Mouse (Mus musculus) intestine, embryonic 16.5 days (tissue): ENCODE results near the gene S100pbp. TPM values are rescaled to one million over a fixed set of nuclear protein-coding genes. Genes with fewer than 3 reads are reported as not detected.

ENCODE experiments used
- ATAC-seq: fragments of 200-750 bp; cut with Nextera tagmentation; 2 replicates; pipeline ENCODE4 v1.8.0; 2017; ENCODE audit warnings: moderate TSS enrichment, moderate library complexity
- H3K27ac ChIP-seq: fragments of 300-500 bp; sonication (generic); 2 replicates; pipeline ENCODE4 v1.5.1; 2014; ENCODE audit warnings: mild to moderate bottlenecking, low read length
- H3K27me3 ChIP-seq: fragments of 300-500 bp; sonication (generic); replicated peaks from 2 replicates; pipeline ENCODE4 v1.6.1; 2014; ENCODE audit warnings: low read length, control low read depth, mixed read lengths; ENCODE audit not compliant: control insufficient read depth, insufficient read depth
- H3K36me3 ChIP-seq: fragments of 300-500 bp; sonication (generic); 2 replicates; pipeline ENCODE4 v1.6.1; 2014; ENCODE audit warnings: low read length, control low read depth; ENCODE audit not compliant: control insufficient read depth, insufficient read depth
- H3K4me1 ChIP-seq: fragments of 300-500 bp; sonication (generic); 2 replicates; pipeline ENCODE4 v1.6.1; 2014; ENCODE audit warnings: low read length, control low read depth, mixed read lengths; ENCODE audit not compliant: control insufficient read depth, insufficient read depth
- H3K4me2 ChIP-seq: fragments of 300-500 bp; sonication (generic); 2 replicates; pipeline ENCODE4 v1.6.1; 2014; ENCODE audit warnings: low read depth, low read length, control low read depth
- H3K4me3 ChIP-seq: fragments of 300-500 bp; sonication (generic); 2 replicates; pipeline ENCODE4 v1.5.1; 2014; ENCODE audit warnings: mild to moderate bottlenecking, low read length
- H3K9ac ChIP-seq: fragments of 300-500 bp; sonication (generic); 2 replicates; pipeline ENCODE4 v1.6.1; 2014; ENCODE audit warnings: low read depth, low read length
- H3K9me3 ChIP-seq: fragments of 300-500 bp; sonication (generic); 2 replicates; pipeline ENCODE4 v1.6.1; 2016; ENCODE audit warnings: low read length, control low read depth; ENCODE audit not compliant: control insufficient read depth
- WGBS: fragments of 180-500 bp; shearing (Covaris S2); extraction: QIAGEN DNeasy Blood & Tissue Kit; methylation state at CpG from one replicate; pipeline ENCODE4 v1.1.7; 2014; 5-methylcytosine and 5-hydroxymethylcytosine counted together
- polyA plus RNA-seq: library from polyadenylated mRNA; unstranded; fragments of >200 nt; fragmentation: Nextera tagmentation; extraction: Ambion mirVana; gene quantifications from 2 replicates; pipeline ENCODE4 v1.2.1, GENCODE M21; 2015

The S100pbp gene
- polyA plus RNA-seq, 1 experiment from 2014 or later, result 10.3 TPM

DNA sequence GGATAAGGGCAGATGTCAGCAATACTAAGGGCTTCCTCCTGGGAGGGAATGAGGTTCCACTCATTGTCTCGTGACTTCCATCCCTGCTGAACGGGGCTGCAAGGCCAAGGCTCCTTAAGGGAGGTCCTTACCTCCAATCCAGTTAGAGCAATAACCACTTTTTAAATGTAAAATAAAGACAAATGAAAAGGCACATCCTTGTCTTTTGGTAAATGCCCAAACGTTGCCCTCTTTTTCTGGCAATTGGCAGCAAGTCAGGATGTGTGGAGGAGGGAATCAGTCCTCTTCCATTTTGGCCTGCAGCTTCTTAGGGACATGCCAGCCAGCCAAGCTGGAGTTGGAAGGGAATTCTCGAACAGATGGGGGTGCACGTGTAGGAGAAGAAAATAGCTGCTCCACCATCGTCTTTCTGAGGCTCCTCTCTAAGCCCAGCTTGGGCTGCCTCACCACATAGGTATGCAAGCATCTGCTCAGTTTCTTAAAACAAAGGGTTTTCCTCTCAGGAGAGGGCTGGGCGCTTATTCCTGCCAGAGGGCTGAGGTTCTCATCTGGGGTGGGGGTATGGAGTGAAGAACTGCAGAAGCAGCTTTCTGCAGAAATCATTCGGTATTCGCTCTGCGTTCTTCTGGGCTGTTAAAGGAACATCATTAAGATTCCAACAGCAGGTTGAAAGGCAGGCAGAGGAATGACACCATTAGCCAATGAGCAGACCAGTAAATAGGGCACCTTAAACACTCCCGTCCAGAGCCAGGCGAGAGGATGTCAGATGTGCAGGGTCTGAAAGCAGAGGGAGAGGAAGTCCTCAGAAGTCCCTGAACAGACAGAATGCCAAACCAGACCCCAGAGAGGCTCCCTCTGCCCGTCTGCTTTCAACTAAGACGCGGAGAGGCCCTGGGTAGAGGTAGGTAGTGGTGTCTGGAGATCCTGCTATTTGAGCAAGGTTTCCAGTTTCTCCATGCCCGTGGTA is 44.8 kb downstream of the S100pbp start:
- H3K4me3 ChIP-seq, result no peak overlapping the region
- no peak overlapping the region for H3K4me2 ChIP-seq
- no peaks in the 10 kb centered on the region for H3K9me3 ChIP-seq
- peak; percentile 49; the same call in 1 of the 2 replicates for ATAC-seq
- H3K36me3 ChIP-seq, result no peaks in the 10 kb centered on the region
- peak overlapping the region; percentile 43 for H3K27ac ChIP-seq
- WGBS, result 53% methylated on average over 16 of the region's 16 CpGs
- peaks cover 7% of the 10 kb centered on the region for H3K4me1 ChIP-seq
- H3K9ac ChIP-seq, result no peak overlapping the region
- H3K27me3 ChIP-seq, result no peaks in the 10 kb centered on the region

DNA sequence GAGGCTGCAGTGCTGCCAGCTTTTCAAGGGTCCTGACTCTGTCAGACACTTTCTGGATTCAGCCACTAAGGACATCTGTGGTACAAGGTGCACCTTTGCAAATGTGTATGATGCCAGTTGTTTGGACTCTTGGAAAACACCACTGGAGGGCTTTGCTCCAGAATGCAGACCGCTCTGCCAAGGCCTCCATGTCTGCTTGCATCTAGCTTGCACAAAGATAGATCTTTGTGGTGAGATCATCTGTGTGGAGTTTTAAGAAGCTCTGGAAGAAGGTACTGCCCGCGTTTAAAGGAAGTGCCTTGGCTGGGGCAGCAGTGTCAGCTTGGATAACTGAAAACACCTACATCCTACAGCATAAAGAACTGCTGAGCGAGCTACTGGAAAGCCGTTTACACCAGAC is 46.0 kb downstream of the S100pbp start:
- Histone ChIP-seq H3K4me1 (peaks cover 7% of the 10 kb centered on the region), H3K27ac (no peak overlapping the region), H3K9ac (no peak overlapping the region), H3K27me3 (peaks cover 2% of the 10 kb centered on the region; the same call in 1 of the 2 replicates), H3K4me2 (no peak overlapping the region), H3K9me3 (no peaks in the 10 kb centered on the region), H3K4me3 (no peak overlapping the region), H3K36me3 (no peaks in the 10 kb centered on the region)
- no peak for ATAC-seq
- WGBS, result 81% methylated on average over 5 of the region's 5 CpGs

DNA sequence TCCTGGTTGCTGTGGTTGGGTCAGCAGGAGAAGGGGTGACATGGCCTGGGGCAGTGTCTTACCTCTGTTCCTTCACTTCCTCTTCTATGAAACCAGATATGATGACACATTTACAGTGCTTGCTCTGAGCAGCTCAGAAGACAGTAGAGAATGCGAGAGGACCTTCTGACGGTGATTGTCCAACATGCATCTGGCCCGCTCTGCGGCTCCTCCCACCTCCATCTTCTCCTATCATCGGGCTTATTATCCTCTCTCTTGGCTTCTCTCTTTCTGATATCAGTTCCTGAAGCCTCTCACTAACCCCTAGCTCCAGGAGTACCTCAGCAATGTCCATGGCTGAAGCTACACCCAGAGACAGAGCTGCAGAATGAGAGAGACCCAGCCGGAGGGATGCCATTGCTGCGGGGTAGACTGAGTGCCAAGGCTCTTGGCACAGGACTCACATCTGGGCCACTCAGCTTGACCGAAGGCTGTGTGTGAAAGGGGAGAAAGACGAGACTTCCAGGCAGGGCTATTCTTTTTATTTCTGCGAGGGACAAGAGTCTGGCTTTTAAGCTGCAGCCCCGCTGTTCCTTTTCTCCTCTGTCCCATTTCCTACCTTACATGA is 47.0 kb downstream of the S100pbp start:
- Histone ChIP-seq H3K4me3 (no peak overlapping the region), H3K27me3 (peaks cover 4% of the 10 kb centered on the region; the same call in 1 of the 2 replicates), H3K4me1 (peaks cover 7% of the 10 kb centered on the region), H3K27ac (no peak overlapping the region), H3K4me2 (no peak overlapping the region), H3K9ac (no peak overlapping the region), H3K9me3 (no peaks in the 10 kb centered on the region), H3K36me3 (no peaks in the 10 kb centered on the region)
- ATAC-seq, result no peak
- 88% methylated on average over 11 of the region's 11 CpGs for whole genome bisulfite sequencing

DNA sequence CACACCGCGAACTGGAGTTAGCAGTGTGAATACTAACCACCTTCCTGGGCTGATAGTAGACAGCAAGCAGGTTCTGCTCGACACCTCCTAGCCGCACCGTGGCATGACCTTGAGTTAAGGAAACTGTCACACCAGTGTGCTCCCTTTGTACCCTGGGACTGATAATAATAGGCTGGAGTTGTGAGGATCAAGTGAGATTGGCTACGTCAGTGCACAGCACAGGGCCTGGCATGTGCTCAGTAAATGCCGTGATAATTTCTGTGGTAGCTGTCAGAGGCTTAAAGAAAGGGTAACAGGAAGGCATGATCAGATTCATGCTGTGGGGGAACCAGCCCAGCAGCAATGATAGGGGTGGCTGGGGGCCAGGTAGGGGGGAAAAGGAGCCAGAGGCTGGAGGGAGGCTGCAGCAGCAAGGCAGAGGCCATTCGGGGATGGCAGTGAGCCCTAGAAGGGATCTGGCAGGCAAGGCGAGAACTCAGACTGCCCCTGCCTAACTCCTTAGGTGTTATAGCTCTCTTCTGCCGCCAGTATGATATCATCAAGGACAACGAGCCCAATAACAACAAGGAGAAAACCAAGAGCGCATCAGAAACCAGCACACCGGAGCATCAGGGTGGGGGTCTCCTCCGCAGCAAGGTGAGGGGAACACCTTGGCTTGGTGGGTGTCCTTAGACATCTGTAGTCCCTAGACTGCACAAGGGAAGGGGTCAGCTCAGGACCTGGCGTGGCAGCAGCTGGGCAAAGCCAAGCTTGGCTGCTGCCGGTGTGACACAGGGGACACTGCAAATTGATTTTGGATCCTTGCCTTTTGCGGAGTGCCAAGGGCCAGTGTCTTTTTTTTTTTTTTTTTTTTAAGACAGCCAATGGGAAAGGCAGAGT is 47.7 kb downstream of the S100pbp start:
- H3K36me3 ChIP-seq, result no peaks in the 10 kb centered on the region
- no peak overlapping the region for H3K4me3 ChIP-seq
- no peak overlapping the region for H3K9ac ChIP-seq
- WGBS, result 73% methylated on average over 17 of the region's 17 CpGs
- ATAC-seq, result peak; percentile 26; the same call in 1 of the 2 replicates
- no peak overlapping the region for H3K27ac ChIP-seq
- H3K9me3 ChIP-seq, result no peaks in the 10 kb centered on the region
- peaks cover 9% of the 10 kb centered on the region; the same call in 1 of the 2 replicates for H3K27me3 ChIP-seq
- H3K4me1 ChIP-seq, result peaks cover 12% of the 10 kb centered on the region
- no peak overlapping the region for H3K4me2 ChIP-seq

DNA sequence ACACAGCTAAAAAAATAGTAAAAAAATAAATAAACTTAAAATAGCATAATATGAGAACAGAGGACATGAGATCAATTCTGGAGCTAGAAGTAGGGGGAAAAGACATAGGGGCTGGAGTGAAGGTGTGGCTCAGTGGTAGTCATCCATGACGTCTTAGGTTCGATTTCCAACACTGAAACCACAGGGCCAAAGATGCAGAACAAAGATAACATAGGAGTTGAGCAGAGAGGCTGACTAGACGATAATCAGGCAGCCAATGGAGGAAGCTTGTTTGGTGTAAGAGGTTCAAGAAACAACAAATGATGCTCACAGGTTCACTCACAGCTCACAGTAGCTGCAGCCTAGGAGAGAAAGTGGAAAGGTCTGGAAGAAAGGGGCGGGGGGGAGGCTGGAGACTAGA is 48.7 kb downstream of the S100pbp start:
- Histone ChIP-seq H3K9ac (no peak overlapping the region), H3K4me3 (no peak overlapping the region), H3K27me3 (peaks cover 17% of the 10 kb centered on the region), H3K27ac (no peak overlapping the region), H3K36me3 (no peaks in the 10 kb centered on the region), H3K4me1 (peaks cover 9% of the 10 kb centered on the region), H3K4me2 (no peak overlapping the region), H3K9me3 (no peaks in the 10 kb centered on the region)
- WGBS, result 86% methylated on average over 4 of the region's 4 CpGs
- ATAC-seq, result no peak

DNA sequence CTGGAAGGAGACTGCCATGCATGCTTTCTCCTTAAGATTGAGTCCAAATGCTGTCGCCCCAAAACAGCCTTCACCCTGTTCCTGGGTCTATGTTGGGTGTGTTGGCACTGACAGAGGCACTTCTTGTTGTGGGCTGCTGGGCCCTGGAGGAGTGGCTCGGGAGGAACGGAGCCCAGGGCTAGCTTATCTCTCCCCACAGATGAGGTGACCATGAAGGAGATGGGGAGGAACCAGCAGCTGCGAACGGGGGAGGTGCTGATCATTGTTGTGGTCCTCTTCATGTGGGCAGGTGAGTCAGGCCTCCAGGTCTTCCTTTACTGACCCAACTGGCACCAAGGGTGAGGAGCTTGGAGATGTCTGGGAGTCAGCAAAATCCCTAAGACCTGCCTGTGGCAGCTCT is 49.9 kb downstream of the S100pbp start:
- H3K4me3 ChIP-seq, result no peak overlapping the region
- H3K4me2 ChIP-seq, result no peak overlapping the region
- ATAC-seq, result 0 out of 2 replicates have a peak, but pooled peaks have one; percentile 16
- H3K9me3 ChIP-seq, result no peaks in the 10 kb centered on the region
- H3K27ac ChIP-seq, result no peak overlapping the region
- H3K27me3 ChIP-seq, result peaks cover 24% of the 10 kb centered on the region
- WGBS, result 85% methylated on average over 5 of the region's 5 CpGs
- no peaks in the 10 kb centered on the region for H3K36me3 ChIP-seq
- no peak overlapping the region for H3K9ac ChIP-seq
- peaks cover 9% of the 10 kb centered on the region for H3K4me1 ChIP-seq

DNA sequence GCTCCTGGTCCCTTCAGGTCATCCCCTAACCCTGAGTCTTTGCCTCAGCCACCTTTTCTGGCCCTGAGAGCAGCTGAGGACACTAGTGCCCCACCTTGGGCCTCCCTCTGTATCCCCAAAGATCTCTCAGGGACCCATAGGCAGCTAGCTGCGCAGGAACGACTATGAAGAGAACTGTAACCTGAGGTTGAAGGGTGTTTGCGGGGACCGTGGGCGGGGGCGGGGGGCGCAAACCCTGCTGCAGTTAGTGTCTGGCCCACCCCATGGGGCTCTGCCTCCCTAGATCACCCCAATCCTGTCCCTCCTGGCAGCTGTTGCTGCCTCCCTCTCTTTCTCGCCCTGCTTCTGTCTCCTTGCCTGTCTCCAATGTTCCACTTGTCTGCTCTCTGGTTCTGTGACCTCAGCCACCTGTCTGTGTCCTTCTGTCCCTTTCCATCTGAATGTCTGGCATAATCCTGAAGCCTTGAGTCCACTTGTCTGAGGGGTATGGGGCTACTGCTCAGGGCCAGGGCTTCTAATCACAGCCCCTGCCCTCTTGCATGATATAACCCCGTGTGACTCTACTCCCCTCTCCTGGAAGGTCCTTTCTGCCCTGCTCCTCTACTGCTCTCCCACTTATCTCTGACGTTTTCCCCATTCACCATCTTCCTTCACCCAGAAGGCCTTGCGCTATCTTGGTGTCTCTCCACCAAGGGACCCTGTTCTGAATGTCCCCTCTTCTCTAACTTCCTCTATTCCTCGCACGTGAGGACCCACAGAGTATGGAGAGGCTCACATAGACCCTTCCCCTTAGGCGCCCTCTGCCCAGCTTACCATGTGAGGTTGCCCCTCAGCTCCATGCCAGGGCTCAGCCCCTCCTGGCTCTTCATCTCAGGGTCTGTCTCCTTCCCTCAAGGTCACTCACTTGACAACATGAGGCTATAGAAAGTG is 51.9 kb downstream of the S100pbp start:
- peak overlapping the region; percentile 74 for H3K9ac ChIP-seq
- 59% methylated on average over 14 of the region's 14 CpGs for WGBS

DNA sequence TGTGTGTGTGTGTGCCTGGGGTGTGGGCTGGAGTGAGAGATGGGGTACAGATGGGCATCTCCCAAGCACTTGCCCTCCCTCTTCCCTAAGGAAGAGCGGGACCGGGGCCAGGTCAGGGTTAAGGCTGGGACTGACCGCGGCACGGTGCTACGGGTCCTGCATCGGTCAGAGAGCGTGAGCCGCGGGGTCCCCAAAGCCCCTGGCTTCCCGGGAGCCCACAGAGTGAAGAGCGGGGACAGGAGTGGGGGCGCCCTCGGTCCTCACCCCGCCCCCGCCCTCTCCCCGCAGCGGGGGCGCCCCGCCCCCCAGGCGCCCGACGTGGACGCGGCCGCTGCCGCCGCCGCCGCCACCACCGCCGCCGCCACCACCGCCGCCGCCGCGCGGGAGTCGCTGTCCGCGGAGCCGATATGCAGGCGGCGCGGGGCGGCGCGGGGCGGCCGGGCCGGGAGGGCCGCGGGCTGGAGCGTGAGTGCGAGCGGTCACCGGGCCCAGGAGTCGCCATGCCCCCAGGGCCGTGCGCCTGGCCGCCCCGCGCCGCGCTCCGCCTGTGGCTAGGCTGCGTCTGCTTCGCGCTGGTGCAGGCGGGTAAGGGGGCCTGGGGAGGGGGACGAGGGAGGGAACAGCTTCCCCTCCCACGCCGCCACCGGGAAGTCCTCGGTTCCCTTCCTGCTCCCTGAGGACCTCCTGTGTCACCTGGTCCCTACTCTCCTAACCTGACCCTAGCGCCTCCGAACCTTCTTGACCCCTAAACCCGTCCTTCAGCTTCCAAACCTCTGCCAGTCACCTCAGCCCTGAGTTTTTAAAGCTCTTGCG is 52.7 kb downstream of the S100pbp start, which contains the start of gene Fndc5:
Gene Fndc5 (plus strand): TSS at position 421 of the 813 bp plus-strand sequence.
- peak within 1 kb of the TSS; percentile 62 for H3K4me3 ChIP-seq
- peak within 1 kb of the TSS; percentile 74 for H3K9ac ChIP-seq
- no peak within 1 kb of the TSS for H3K27ac ChIP-seq
- H3K36me3 ChIP-seq, result no peaks in the 10 kb centered on the region
- H3K4me1 ChIP-seq, result peaks cover 7% of the 10 kb centered on the region
- H3K27me3 ChIP-seq, result peaks cover 24% of the 10 kb centered on the region
- no peaks in the 10 kb centered on the region for H3K9me3 ChIP-seq
- peak; percentile 26; the same call in 1 of the 2 replicates for ATAC-seq
- peak within 1 kb of the TSS; percentile 96 for H3K4me2 ChIP-seq
- WGBS, result 4% methylated on average over 52 of the region's 80 CpGs

More for the DNA sequence above, 51.9 kb downstream of the S100pbp start:
- peaks cover 24% of the 10 kb centered on the region for H3K27me3 ChIP-seq
- H3K4me3 ChIP-seq, result peak overlapping the region; percentile 62
- H3K36me3 ChIP-seq, result no peaks in the 10 kb centered on the region
- peaks cover 9% of the 10 kb centered on the region for H3K4me1 ChIP-seq
- H3K27ac ChIP-seq, result no peak overlapping the region
- H3K9me3 ChIP-seq, result no peaks in the 10 kb centered on the region
- no peak for ATAC-seq
- H3K4me2 ChIP-seq, result peak overlapping the region; percentile 96
